Comparison of ENCODE assay signal across 13 mouse cellular contexts in genomic region chr6:33361613-33362012, GRCm38 (mm10).
DNase-seq lines count a peak whose midpoint lies in the region; ATAC-seq and TF ChIP-seq lines count a peak whose summit lies in the region.
"Had no signal": no experiment of that assay in that cellular context is flagged by ENCODE, and none has a peak within 500 bp of the region (broad histone marks: within the 10 kb centered on the region; RNA-seq: fewer than 3 reads in every experiment).

No protein-coding gene starts in this region.

- H3K4me1 ChIP-seq in forebrain, embryonic 16.5 days (replicated peaks; ENCODE audit: control insufficient read depth, insufficient read depth, low read length) = 0 out of 2 replicates have a peak, but pooled peaks cover 3% of the 10 kb centered on the region
- H3K4me1 ChIP-seq in forebrain, embryonic 14.5 days (ENCODE audit: control insufficient read depth, insufficient read depth, low read length) = no peaks in the 10 kb centered on the region
- H3K4me1 ChIP-seq in hindbrain, postnatal 0 days (ENCODE audit: insufficient read depth, low read length) = no peaks in the 10 kb centered on the region
- H3K4me1 ChIP-seq: limb, embryonic 12.5 days; neural tube, embryonic 12.5 days had no signal

- H3K4me3 ChIP-seq in forebrain, embryonic 16.5 days (replicated peaks; ENCODE audit: low read length) = no peak overlapping the region
- H3K4me3 ChIP-seq in forebrain, embryonic 14.5 days (ENCODE audit: low read depth, low read length) = no peak overlapping the region
- no peak overlapping the region; the same call in 1 of the 2 replicates for H3K4me3 ChIP-seq in layer of hippocampus, adult 2 months
- H3K4me3 ChIP-seq in hindbrain, postnatal 0 days (ENCODE audit: low read length) = no peak overlapping the region
- H3K4me3 ChIP-seq: limb, embryonic 12.5 days; neural tube, embryonic 12.5 days had no signal

- no peak overlapping the region for H3K9ac ChIP-seq in forebrain, embryonic 16.5 days (replicated peaks; ENCODE audit: low read depth, low read length)
- H3K9ac ChIP-seq in forebrain, embryonic 14.5 days (ENCODE audit: low read length) = no peak overlapping the region
- no peak overlapping the region for H3K9ac ChIP-seq in hindbrain, postnatal 0 days (replicated peaks; ENCODE audit: low read length)
- H3K9ac ChIP-seq: limb, embryonic 12.5 days; neural tube, embryonic 12.5 days had no signal

- no peak overlapping the region for H3K4me2 ChIP-seq in forebrain, embryonic 16.5 days (ENCODE audit: low read length)
- no peak overlapping the region for H3K4me2 ChIP-seq in forebrain, embryonic 14.5 days (ENCODE audit: low read length)
- H3K4me2 ChIP-seq in hindbrain, postnatal 0 days (ENCODE audit: low read depth, low read length) = no peak overlapping the region
- H3K4me2 ChIP-seq: limb, embryonic 12.5 days; neural tube, embryonic 12.5 days had no signal

- H3K36me3 ChIP-seq in forebrain, embryonic 16.5 days (ENCODE audit: control insufficient read depth, insufficient read depth) = no peaks in the 10 kb centered on the region
- H3K36me3 ChIP-seq in forebrain, embryonic 14.5 days (ENCODE audit: control insufficient read depth, insufficient read depth, low read length) = no peaks in the 10 kb centered on the region
- no peaks in the 10 kb centered on the region for H3K36me3 ChIP-seq in hindbrain, postnatal 0 days (ENCODE audit: insufficient read depth, low read length)
- H3K36me3 ChIP-seq: limb, embryonic 12.5 days; neural tube, embryonic 12.5 days had no signal

- no peak for DNase-seq in forebrain, embryonic 14.5 days (ENCODE audit: low spot score)
- peak; percentile 9 to 17 for DNase-seq in gastrocnemius, postnatal 36 days
- peak in 1 of 2 experiments; percentile 20 for DNase-seq in layer of hippocampus, adult 2 months (ENCODE audit: low spot score in 2 of 2)
- DNase-seq in right cerebral cortex, postnatal 10 days (ENCODE audit: low spot score in 2 of 2) = peak; percentile 36 to 62
- DNase-seq in cerebellum, adult 8-10 months = no peak
- DNase-seq in hindbrain, postnatal 0 days (ENCODE audit: low spot score) = no peak
- DNase-seq: kidney, adult 11 months; lung, postnatal 36 days had no signal

- no peaks in the 10 kb centered on the region for H3K9me3 ChIP-seq in forebrain, embryonic 16.5 days (ENCODE audit: control insufficient read depth, low read length)
- H3K9me3 ChIP-seq in forebrain, embryonic 14.5 days (replicated peaks; ENCODE audit: control insufficient read depth, low read length) = peaks cover 4% of the 10 kb centered on the region; the same call in 1 of the 2 replicates
- H3K9me3 ChIP-seq in hindbrain, postnatal 0 days (ENCODE audit: low read length) = no peaks in the 10 kb centered on the region
- H3K9me3 ChIP-seq: neural tube, embryonic 12.5 days had no signal

- ATAC-seq in forebrain, embryonic 16.5 days = 0 out of 2 replicates have a peak, but pooled peaks have one; percentile 38
- no peak for ATAC-seq in forebrain, embryonic 14.5 days
- no peak for ATAC-seq in megakaryocyte progenitor cell, adult 5-6 weeks (replicated peaks; ENCODE audit: poor library complexity)
- no peak for ATAC-seq in hindbrain, postnatal 0 days
- ATAC-seq: Patski had no signal

- peak overlapping the region; percentile 20; the same call in 1 of the 2 replicates for H3K27ac ChIP-seq in forebrain, embryonic 16.5 days (ENCODE audit: low read length)
- H3K27ac ChIP-seq in forebrain, embryonic 14.5 days (ENCODE audit: low read depth, low read length) = no peak overlapping the region
- H3K27ac ChIP-seq in layer of hippocampus, adult 2 months = peak overlapping the region; percentile 57; the same call in 1 of the 2 replicates
- H3K27ac ChIP-seq in hindbrain, postnatal 0 days = no peak overlapping the region
- H3K27ac ChIP-seq: limb, embryonic 12.5 days; neural tube, embryonic 12.5 days had no signal

- intact Hi-C loops in gastrocnemius, postnatal 36 days (cut with DNase I) = no loop called here

- 80% methylated on average over 6 of the region's 6 CpGs for WGBS in forebrain, embryonic 16.5 days
- WGBS in forebrain, embryonic 14.5 days = 75% methylated on average over 6 of the region's 6 CpGs
- WGBS in hindbrain, postnatal 0 days = 68% methylated on average over 6 of the region's 6 CpGs

- no peaks in the 10 kb centered on the region for H3K27me3 ChIP-seq in forebrain, embryonic 16.5 days (replicated peaks; ENCODE audit: control insufficient read depth, insufficient read depth, low read length)
- no peaks in the 10 kb centered on the region for H3K27me3 ChIP-seq in forebrain, embryonic 14.5 days (replicated peaks; ENCODE audit: control insufficient read depth, insufficient read depth, low read length)
- no peaks in the 10 kb centered on the region for H3K27me3 ChIP-seq in hindbrain, postnatal 0 days (ENCODE audit: insufficient read depth, low read length)
- H3K27me3 ChIP-seq: limb, embryonic 12.5 days; neural tube, embryonic 12.5 days; Patski had no signal

- TF ChIP-seq CTCF in layer of hippocampus, adult 2 months (conservative IDR thresholded peaks at IDR 0.05) = no peak
- no peak for TF ChIP-seq CTCF in hindbrain, postnatal 0 days (IDR thresholded peaks at IDR 0.05; ENCODE audit: low read depth)

Comparison
In these comparisons a context has a peak if more than half of its experiments do, and no peak if none do; other contexts are left out.
1. H3K27ac ChIP-seq: peak in forebrain, embryonic 16.5 days (single experiment) and layer of hippocampus, adult 2 months (single experiment); none in forebrain, embryonic 14.5 days (single experiment) and hindbrain, postnatal 0 days (single experiment).
2. DNase-seq: peak in gastrocnemius, postnatal 36 days (2 of 2) and right cerebral cortex, postnatal 10 days (2 of 2); none in forebrain, embryonic 14.5 days (single experiment), cerebellum, adult 8-10 months (single experiment) and hindbrain, postnatal 0 days (single experiment).